Comparison of ENCODE assay signal across 8 mouse cellular contexts in genomic region chr6:4505158-4505997, GRCm38 (mm10). TPM values are rescaled to one million over a fixed set of nuclear protein-coding genes. Genes with fewer than 3 reads are reported as not detected.
DNase-seq lines count a peak whose midpoint lies in the region; ATAC-seq and TF ChIP-seq lines count a peak whose summit lies in the region.

No protein-coding gene starts in this region.

- no peaks in the 10 kb centered on the region for H3K4me1 ChIP-seq in embryonic facial prominence, embryonic 11.5 days (ENCODE audit: control insufficient read depth, insufficient read depth, low read length)
- H3K4me1 ChIP-seq in heart, embryonic 10.5 days, result peaks cover 24% of the 10 kb centered on the region
- no peaks in the 10 kb centered on the region for H3K4me1 ChIP-seq in lung, postnatal 0 days (ENCODE audit: insufficient read depth, low read depth, low read length)
- H3K4me1 ChIP-seq in small intestine, adult 2 months (ENCODE audit: control insufficient read depth, insufficient read depth, insufficient read length, low read length), result no peaks in the 10 kb centered on the region

- peak overlapping the region; percentile 60 for H3K4me2 ChIP-seq in embryonic facial prominence, embryonic 11.5 days (ENCODE audit: low read depth, low read length)
- peak overlapping the region; percentile 66 for H3K4me2 ChIP-seq in lung, postnatal 0 days (replicated peaks; ENCODE audit: low read depth, low read length)

- TF ChIP-seq CTCF in lung, postnatal 0 days (IDR thresholded peaks at IDR 0.05), result no peak
- TF ChIP-seq CTCF in small intestine, adult 2 months (IDR thresholded peaks at IDR 0.05; ENCODE audit: extremely low read depth, insufficient read length, insufficient replicate concordance, low read depth, low read length), result peak; percentile 5; the same call in 1 of the 2 replicates

- WGBS in embryonic facial prominence, embryonic 11.5 days, result 0% methylated on average over 30 of the region's 31 CpGs
- WGBS in heart, embryonic 10.5 days, result 2% methylated on average over 31 of the region's 31 CpGs
- WGBS in lung, postnatal 0 days, result 1% methylated on average over 31 of the region's 31 CpGs
- 3% methylated on average over 31 of the region's 31 CpGs for WGBS in small intestine, adult 2 months

- no peaks in the 10 kb centered on the region for H3K27me3 ChIP-seq in embryonic facial prominence, embryonic 11.5 days (ENCODE audit: control insufficient read depth, insufficient read depth, low read length)
- H3K27me3 ChIP-seq in heart, embryonic 10.5 days (ENCODE audit: insufficient read depth, poor library complexity, severe bottlenecking), result no peaks in the 10 kb centered on the region
- no peaks in the 10 kb centered on the region for H3K27me3 ChIP-seq in lung, postnatal 0 days (replicated peaks; ENCODE audit: insufficient read depth, low read length)
- no peaks in the 10 kb centered on the region; the same call in 1 of the 2 replicates for H3K27me3 ChIP-seq in small intestine, adult 2 months (ENCODE audit: control insufficient read depth, insufficient read depth, low read length)

- peak overlapping the region; percentile 62 for H3K9ac ChIP-seq in embryonic facial prominence, embryonic 11.5 days (replicated peaks; ENCODE audit: low read length)
- H3K9ac ChIP-seq in lung, postnatal 0 days (replicated peaks; ENCODE audit: low read depth), result peak overlapping the region; percentile 48

- peak; percentile 77 for DNase-seq in adipocyte (ENCODE audit: low spot score)
- peak; percentile 92 for DNase-seq in embryonic facial prominence, embryonic 11.5 days (ENCODE audit: low spot score)
- DNase-seq in heart, embryonic 10.5 days (ENCODE audit: low spot score), result no peak
- peak; percentile 14 for DNase-seq in kidney, adult 9 months
- peak; percentile 85 for DNase-seq in lung, postnatal 0 days (ENCODE audit: low spot score)
- DNase-seq in right cerebral cortex, postnatal 14 days, result no peak

- H3K36me3 ChIP-seq in embryonic facial prominence, embryonic 11.5 days (replicated peaks; ENCODE audit: control insufficient read depth, insufficient read depth, low read depth, low read length), result no peaks in the 10 kb centered on the region
- H3K36me3 ChIP-seq in heart, embryonic 10.5 days, result no peaks in the 10 kb centered on the region
- H3K36me3 ChIP-seq in lung, postnatal 0 days (ENCODE audit: insufficient read depth, low read length), result no peaks in the 10 kb centered on the region
- H3K36me3 ChIP-seq in small intestine, adult 2 months (ENCODE audit: control insufficient read depth, insufficient read depth, low read length), result no peaks in the 10 kb centered on the region

- H3K9me3 ChIP-seq in embryonic facial prominence, embryonic 11.5 days (replicated peaks; ENCODE audit: control insufficient read depth, low read length), result no peaks in the 10 kb centered on the region
- H3K9me3 ChIP-seq in heart, embryonic 10.5 days, result no peaks in the 10 kb centered on the region
- H3K9me3 ChIP-seq in lung, postnatal 0 days (ENCODE audit: low read length), result no peaks in the 10 kb centered on the region

- TF ChIP-seq EP300 in lung, postnatal 0 days (IDR thresholded peaks at IDR 0.05), result no peak

- peak overlapping the region; percentile 52 for H3K4me3 ChIP-seq in embryonic facial prominence, embryonic 11.5 days (ENCODE audit: low read depth, low read length)
- H3K4me3 ChIP-seq in heart, embryonic 10.5 days, result peak overlapping the region; percentile 68
- H3K4me3 ChIP-seq in lung, postnatal 0 days (ENCODE audit: low read depth, low read length), result peak overlapping the region; percentile 47
- H3K4me3 ChIP-seq in small intestine, adult 2 months (ENCODE audit: low read depth, low read length), result peak overlapping the region; percentile 61

- peak overlapping the region; percentile 74 for H3K27ac ChIP-seq in embryonic facial prominence, embryonic 11.5 days (replicated peaks; ENCODE audit: low read depth, low read length)
- peak overlapping the region; percentile 80 for H3K27ac ChIP-seq in heart, embryonic 10.5 days
- H3K27ac ChIP-seq in lung, postnatal 0 days (ENCODE audit: low read length), result peak overlapping the region; percentile 81
- peak overlapping the region; percentile 79 for H3K27ac ChIP-seq in small intestine, adult 2 months (ENCODE audit: insufficient read depth, low read depth, low read length)

- TF ChIP-seq POLR2A in small intestine, adult 2 months (IDR thresholded peaks at IDR 0.05; ENCODE audit: low read depth, low read length), result 0 out of 2 replicates have a peak, but pooled peaks have one; percentile 7

- peak; percentile 89 for ATAC-seq in embryonic facial prominence, embryonic 11.5 days (replicated peaks; ENCODE audit: insufficient number of reproducible peaks, low FRiP score, low TSS enrichment, low read depth)
- ATAC-seq in lung, postnatal 0 days, result peak; percentile 91
- ATAC-seq in monocyte, adult 5-6 weeks (replicated peaks; ENCODE audit: insufficient number of reproducible peaks, low FRiP score, low TSS enrichment, poor library complexity, severe bottlenecking), result no peak

RNA-seq across cellular contexts. Expression of gene Col1a2, which starts 0.8 kb away (rescaled TPM):
- polyA plus RNA-seq in embryonic facial prominence, embryonic 11.5 days (2014; fragmentation: Nextera tagmentation; extraction: Ambion mirVana), result 225 and 245 TPM in 2 replicates
- polyA plus RNA-seq in heart, embryonic 10.5 days (2016; fragmentation: Nextera tagmentation; extraction: Ambion mirVana), result 88.7 and 175 TPM in 2 replicates
- 349 and 355 TPM in 2 replicates for polyA plus RNA-seq in lung, postnatal 0 days (2015; fragmentation: Nextera tagmentation; extraction: Ambion mirVana)
- polyA plus RNA-seq in small intestine, adult 2 months (2012; rRNA removed), result 31.8 and 39.8 TPM in 2 replicates
- 0.10 to 1.7 TPM in 2 of 3 replicates, not detected in the other for total RNA-seq in monocyte, adult 5-6 weeks (2017)

Comparison
In these comparisons a context has a peak if more than half of its experiments do, and no peak if none do; other contexts are left out.
1. DNase-seq: peak in adipocyte (single experiment), embryonic facial prominence, embryonic 11.5 days (single experiment), kidney, adult 9 months (single experiment) and lung, postnatal 0 days (single experiment); none in heart, embryonic 10.5 days (single experiment) and right cerebral cortex, postnatal 14 days (single experiment).
2. Peak in every context shown above with its lines, with median percentiles within 50 percentile points of each other: H3K27ac ChIP-seq and H3K4me3 ChIP-seq.